Mouse (Mus musculus) cerebellum, adult 11 months (tissue): ENCODE results near the gene Cd163.

Experiments
- DNase-seq: peaks from one replicate; pipeline ENCODE4 v3.0.0; 2022

Cd163 gene

GRCm38 (mm10) chr6:124364328-124364727 lies 59.9 kb downstream of the Cd163 start:
- DNase-seq, result no peak

GRCm38 (mm10) chr6:124373584-124374206 lies 69.2 kb downstream of the Cd163 start:
- DNase-seq, result no peak

- no peak for DNase-seq
These were observed 70.2 kb downstream of the Cd163 start for GRCm38 (mm10) chr6:124374683-124375082.

DNA sequence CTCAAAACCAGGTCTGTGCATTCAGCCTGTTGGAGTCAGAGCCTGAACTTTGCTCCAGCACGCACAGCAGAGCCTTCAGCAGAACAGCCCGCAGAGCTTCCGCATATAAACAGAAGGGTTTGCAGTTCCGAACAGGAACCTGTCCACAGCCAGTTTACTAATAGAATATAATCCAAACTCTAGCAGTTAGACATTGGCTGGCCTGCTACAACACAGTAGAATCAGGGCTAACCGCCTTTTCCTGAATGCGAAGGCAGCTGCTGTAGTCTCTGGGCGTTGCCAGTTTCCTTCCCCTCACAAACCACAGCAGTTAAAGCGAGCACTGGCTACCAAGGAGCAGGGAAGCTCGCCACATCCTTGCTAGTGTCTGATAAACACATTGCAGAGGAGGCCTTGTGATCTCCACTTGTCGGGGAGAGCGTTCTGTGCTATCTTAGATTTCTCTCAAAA lies 71.0 kb downstream of the Cd163 start:
- DNase-seq, result no peak

DNA sequence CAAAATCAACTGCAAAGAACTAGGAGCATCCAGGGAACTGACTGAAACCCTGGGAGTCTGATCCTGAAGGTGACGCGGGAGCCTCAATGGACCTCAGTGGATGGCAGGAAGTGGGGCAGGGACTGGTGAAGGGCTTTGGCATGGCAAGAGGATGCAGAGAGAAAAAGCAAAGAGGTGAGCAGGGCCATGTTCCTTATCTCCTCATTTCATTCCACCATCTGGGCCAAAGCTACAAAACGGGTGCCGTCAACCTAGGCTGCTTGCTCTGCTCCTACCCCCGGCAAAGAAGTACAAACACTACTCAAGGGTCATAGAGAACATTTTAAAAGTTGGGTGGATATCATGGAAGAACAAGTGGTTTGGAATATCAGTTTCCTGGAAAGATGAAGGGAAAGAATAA lies 71.9 kb downstream of the Cd163 start:
- DNase-seq, result no peak

- DNase-seq, result no peak
These were observed 73.2 kb downstream of the Cd163 start for GRCm38 (mm10) chr6:124377494-124378255.

DNA sequence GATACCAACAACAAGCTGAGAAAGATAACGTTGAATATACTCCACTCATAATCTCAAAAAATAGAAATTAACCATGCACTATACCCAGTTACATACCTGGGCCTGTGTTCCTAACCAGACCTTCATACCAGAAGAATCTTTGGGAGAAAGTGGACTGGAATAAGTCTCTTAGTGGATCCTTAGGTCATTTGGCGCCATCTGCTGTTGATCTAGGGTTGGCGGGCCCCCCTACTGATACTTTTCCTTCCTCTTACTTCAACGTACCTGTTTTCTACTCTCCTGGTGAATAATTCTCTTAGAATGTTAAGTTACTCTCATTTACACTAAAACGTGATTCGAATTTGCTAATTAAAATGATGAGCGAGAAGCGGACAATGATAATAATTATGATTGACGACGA lies 74.9 kb downstream of the Cd163 start:
- DNase-seq, result no peak
